Mouse (Mus musculus): ENCODE results near the gene Gm20917. TPM values are rescaled to one million over a fixed set of nuclear protein-coding genes. Genes with fewer than 3 reads are reported as not detected.
"Not testable (repeated sequence)": the region's sequence is repeated elsewhere in the genome, so short reads cannot be mapped to it uniquely, and the experiment has no call there.

Gm20917 gene
- polyA plus RNA-seq (2015; fragmentation: Nextera tagmentation; extraction: Ambion mirVana): not detected in 2 replicates

DNA sequence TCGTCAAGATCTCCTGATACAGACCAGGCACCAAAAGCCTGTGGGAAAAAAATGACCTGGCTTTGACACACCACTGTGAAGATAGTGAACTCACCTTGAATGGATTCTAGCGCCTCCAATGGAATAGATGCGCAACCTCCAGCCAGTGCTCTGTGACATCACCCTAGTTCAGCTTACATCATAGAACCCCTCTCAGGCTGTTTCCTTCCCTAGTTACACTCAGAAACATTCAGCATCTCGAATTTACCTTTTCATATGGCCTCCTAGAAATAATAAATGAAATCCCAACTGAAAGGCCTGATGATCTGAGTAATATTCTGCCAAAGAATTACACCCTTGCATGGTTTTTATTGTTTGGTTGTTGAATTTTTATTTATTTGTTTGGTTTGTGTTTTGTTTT is at the start of gene Gm20917:
Gene Gm20917, minus strand, starts transcription at position 101 of the 400 bp plus-strand sequence.
- not testable (repeated sequence) for H3K9me3 ChIP-seq (ENCODE audit: control insufficient read depth, low read length); H3K27ac ChIP-seq (ENCODE audit: low read depth, low read length); H3K4me3 ChIP-seq (ENCODE audit: low read length); ATAC-seq; H3K9ac ChIP-seq (ENCODE audit: low read depth, low read length); H3K4me1 ChIP-seq (ENCODE audit: control insufficient read depth, insufficient read depth, low read depth, low read length); H3K27me3 ChIP-seq (replicated peaks; ENCODE audit: control insufficient read depth, insufficient read depth, low read length); H3K36me3 ChIP-seq (ENCODE audit: control insufficient read depth, insufficient read depth, low read length); H3K4me2 ChIP-seq (ENCODE audit: low read length)
- WGBS: no CpG with 5 or more reads among the region's 4 CpGs

Other genes starting within 250 kb of the Gm20917 start
- not detected in 2 replicates for gene Gm20916, start 168.4 kb upstream of the Gm20917 start, polyA plus RNA-seq (2015; fragmentation: Nextera tagmentation; extraction: Ambion mirVana)